Mouse (Mus musculus) myocyte (in vitro differentiated cells): ENCODE data around the gene Smtn.

Source experiments
- CEBPB ChIP-seq: IDR thresholded peaks from 2 replicates; pipeline ENCODE4 v1.6.1; 2011; ENCODE audit warnings: mild to moderate bottlenecking, moderate library complexity; ENCODE audit not compliant: poor library complexity, insufficient read depth, severe bottlenecking
- E2F4 ChIP-seq: IDR thresholded peaks from one replicate; pipeline ENCODE4 v1.6.1; 2011; ENCODE audit warnings: mild to moderate bottlenecking, control low read depth, moderate library complexity; ENCODE audit not compliant: insufficient read depth
- MAX ChIP-seq: IDR thresholded peaks from one replicate; pipeline ENCODE4 v1.6.1; 2011; ENCODE audit warnings: low read depth, mild to moderate bottlenecking, control low read depth
- MYOD1 ChIP-seq, 3 experiments: IDR thresholded peaks; one replicate each; pipeline ENCODE4 v1.6.1; 2011; ENCODE audit warnings: control low read depth in 2 of 3, low read depth in 2 of 3, mild to moderate bottlenecking in 2 of 3, moderate library complexity in 1 of 3; ENCODE audit not compliant: insufficient read length in 2 of 3, control insufficient read depth in 1 of 3
- MYOG ChIP-seq, 3 experiments: IDR thresholded peaks; one replicate each; pipeline ENCODE4 v1.6.1; 2011; ENCODE audit warnings: control low read depth in 2 of 3, low read depth in 2 of 3, mild to moderate bottlenecking in 2 of 3; ENCODE audit not compliant: insufficient read length in 2 of 3, control insufficient read depth in 1 of 3, insufficient read depth in 1 of 3
- POLR2A ChIP-seq: IDR thresholded peaks from one replicate; pipeline ENCODE4 v1.6.1; 2011; ENCODE audit warnings: low read depth, mild to moderate bottlenecking, control low read depth, moderate library complexity; ENCODE audit not compliant: insufficient read length
- POLR2AphosphoS2 ChIP-seq: IDR thresholded peaks from one replicate; pipeline ENCODE4 v1.6.1; 2011; ENCODE audit warnings: low read depth, control low read depth; ENCODE audit not compliant: insufficient read length
- REST ChIP-seq: IDR thresholded peaks from one replicate; pipeline ENCODE4 v1.6.1; 2011; ENCODE audit warnings: mild to moderate bottlenecking, control low read depth, moderate library complexity; ENCODE audit not compliant: insufficient read depth, insufficient read length
- SRF ChIP-seq: IDR thresholded peaks from one replicate; pipeline ENCODE4 v1.6.1; 2011; ENCODE audit warnings: low read depth; ENCODE audit not compliant: control insufficient read depth, insufficient read length
- TCF12 ChIP-seq: IDR thresholded peaks from one replicate; pipeline ENCODE4 v1.6.1; 2011; ENCODE audit warnings: mild to moderate bottlenecking, control low read depth; ENCODE audit not compliant: poor library complexity, insufficient read depth, severe bottlenecking
- TCF3 ChIP-seq: IDR thresholded peaks from one replicate; pipeline ENCODE4 v1.6.1; 2011; ENCODE audit warnings: low read depth, control low read depth; ENCODE audit not compliant: insufficient read length
- USF1 ChIP-seq: IDR thresholded peaks from one replicate; pipeline ENCODE4 v1.6.1; 2011; ENCODE audit warnings: low read depth, mild to moderate bottlenecking, control low read depth, moderate library complexity

DNA sequence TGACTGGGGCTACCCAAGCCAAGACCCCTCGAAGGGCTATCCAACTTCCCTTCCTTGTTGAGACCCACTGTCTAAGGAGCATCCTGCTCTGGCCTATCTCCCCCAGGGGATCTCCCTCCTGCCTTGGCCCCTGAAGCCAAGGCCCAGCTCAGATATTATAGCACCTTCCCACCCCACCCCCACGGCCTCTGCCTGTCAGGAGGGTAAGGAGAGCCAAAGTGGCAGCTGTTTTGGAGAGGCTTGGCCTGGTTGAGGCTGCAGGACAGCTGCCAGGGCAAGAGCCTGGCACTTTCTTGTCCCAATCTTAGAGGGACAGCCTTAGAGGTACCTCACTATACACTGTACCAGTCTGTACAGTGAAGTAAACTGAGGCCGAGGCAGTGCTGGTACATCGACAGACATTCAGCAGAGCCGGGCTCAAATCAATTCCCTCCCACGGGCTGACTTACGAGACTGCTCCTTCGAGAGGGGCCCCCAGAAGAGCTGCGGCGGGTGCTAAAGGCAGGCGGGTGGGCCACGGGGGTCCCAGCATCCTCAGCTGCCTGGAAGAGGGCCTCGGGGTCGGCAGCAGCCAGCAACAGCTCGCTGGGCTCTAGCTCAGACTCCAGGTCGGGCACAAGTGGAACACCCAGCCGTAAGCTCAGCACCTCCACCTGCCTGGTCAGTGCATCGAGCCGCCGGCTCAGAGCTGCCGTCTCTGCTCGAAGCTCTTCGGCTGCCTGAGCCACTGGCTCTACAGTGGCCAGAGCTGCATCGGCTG, 13.3 kb downstream of the Smtn start:
- TF ChIP-seq POLR2A (peak; percentile 6), CEBPB (no peak), MAX (no peak), POLR2AphosphoS2 (no peak), USF1 (no peak), MYOG (IDR thresholded peaks at IDR 0.05; ENCODE audit: control insufficient read depth in 1 of 3, insufficient read depth in 1 of 3, insufficient read length in 2 of 3, low read depth in 2 of 3) (peak; percentile 87 to 98 (median 96)), TCF12 (peak; percentile 64), E2F4 (no peak), SRF (no peak), REST (no peak), TCF3 (peak; percentile 72), MYOD1 (IDR thresholded peaks at IDR 0.05; ENCODE audit: control insufficient read depth in 1 of 3, insufficient read length in 2 of 3, low read depth in 2 of 3) (peak; percentile 94 to 99 (median 97))
